Mouse (Mus musculus): ENCODE data around the gene Lrrc8b.

Lrrc8b gene

DNA sequence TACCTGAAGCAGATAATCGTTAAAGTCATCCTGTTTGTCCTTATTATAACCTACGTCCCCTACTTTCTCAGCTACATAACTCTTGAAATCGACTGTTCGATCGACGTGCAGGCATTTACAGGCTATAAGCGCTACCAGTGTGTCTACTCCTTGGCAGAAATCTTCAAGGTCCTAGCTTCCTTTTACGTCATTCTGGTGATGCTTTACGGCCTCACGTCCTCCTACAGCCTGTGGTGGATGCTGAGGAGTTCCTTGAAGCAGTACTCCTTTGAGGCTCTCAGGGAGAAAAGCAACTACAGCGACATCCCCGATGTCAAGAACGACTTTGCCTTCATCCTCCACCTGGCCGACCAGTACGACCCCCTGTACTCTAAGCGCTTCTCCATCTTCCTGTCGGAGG, 65.0 kb downstream of the Lrrc8b start:
- no peak for DNase-seq (ENCODE audit: low spot score in 2 of 2)

DNA sequence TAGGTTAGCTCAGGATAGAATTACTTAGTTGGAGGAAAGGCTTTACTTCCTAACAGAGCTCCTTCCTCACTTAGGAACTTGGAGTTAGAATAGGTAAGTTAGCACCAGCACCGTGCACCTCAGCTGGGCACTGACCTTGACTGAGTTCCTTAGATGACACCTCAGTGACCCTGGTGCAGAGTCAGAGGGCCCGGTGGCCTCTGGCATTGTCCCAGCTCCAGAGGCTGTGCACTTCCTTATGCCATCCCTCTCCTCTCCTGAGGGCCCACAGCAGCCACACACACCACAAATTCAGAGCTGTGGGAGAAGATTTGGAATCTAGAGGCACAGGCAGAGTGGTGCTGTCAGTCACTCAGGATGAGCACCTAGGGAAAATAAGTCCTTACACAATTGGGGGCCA, 68.1 kb downstream of the Lrrc8b start:
- DNase-seq (ENCODE audit: low spot score in 2 of 2) = no peak

GRCm38 (mm10) chr5:105484247-105484646, 68.7 kb downstream of the Lrrc8b start:
- DNase-seq (ENCODE audit: low spot score in 2 of 2) = no peak

- no peak for DNase-seq (ENCODE audit: low spot score in 2 of 2)
Observed at GRCm38 (mm10) chr5:105484891-105485290, 69.3 kb downstream of the Lrrc8b start.

- no peak for DNase-seq (ENCODE audit: low spot score in 2 of 2)
Observed at GRCm38 (mm10) chr5:105490211-105490610, 74.6 kb downstream of the Lrrc8b start.

DNA sequence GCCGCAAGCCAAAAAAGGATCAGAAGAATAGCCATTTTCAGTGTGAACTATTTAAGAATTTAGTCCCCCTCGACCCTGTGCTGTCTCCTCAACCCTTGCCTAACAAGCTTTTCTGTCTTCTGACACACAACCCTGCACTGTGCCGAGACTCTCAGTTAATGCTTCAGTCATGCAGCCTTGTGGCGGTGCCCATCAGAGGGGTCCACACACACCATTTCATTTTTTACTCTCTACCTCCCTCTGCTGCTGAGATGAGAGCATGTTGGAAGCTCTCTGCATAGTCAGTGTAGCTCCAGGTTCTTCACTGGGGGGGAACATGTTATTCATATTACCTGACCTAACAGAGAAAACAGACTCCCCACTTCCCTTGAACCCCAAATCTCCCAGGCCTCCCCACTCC, 75.8 kb downstream of the Lrrc8b start:
- DNase-seq (ENCODE audit: low spot score in 2 of 2) = no peak

DNA sequence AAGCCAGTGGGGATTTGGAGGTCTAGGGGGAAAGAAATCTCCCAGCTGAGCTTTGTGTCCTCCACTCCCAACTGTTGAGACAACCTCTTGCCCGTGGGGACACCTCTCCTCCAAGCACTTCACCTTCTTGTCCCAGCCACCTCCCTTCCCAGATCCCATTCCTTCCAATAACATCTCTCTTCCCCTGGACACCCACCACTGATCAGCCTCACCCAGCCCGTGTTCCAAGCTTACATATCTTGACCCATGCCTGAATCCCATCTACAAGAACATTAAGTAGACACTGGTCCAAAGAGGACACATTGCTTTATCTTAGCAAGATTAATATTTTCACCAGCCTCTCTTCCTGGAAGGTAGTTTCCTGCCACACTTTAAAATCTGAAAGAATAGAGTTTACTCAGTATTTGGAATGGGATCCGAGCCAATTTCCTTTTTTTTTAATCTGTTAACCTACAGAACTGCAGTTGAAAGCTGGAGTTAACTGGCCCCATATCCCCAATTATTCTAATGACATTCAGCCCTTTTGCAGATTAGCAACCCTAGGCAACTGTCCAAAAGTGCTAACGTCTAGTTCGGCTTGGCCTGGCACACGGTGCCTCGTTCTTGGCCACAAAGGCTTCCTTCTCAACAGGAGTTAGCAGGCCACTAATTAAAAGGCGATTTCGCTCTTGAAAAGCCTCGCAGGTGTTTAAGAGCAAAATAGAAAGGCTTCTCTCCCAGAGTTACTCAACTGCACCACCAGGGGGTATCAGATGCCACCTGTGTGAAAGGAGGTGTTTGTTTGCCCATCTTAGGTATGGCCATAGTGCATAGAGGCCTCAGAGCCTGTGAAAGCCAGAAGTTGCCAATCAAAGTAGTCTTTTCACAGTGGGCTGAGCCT, 77.0 kb downstream of the Lrrc8b start:
- no peak for DNase-seq (ENCODE audit: low spot score in 2 of 2)

- DNase-seq (ENCODE audit: low spot score in 2 of 2) = no peak
Observed at GRCm38 (mm10) chr5:105493377-105493776, 77.8 kb downstream of the Lrrc8b start.

GRCm38 (mm10) chr5:105494246-105494917, 78.8 kb downstream of the Lrrc8b start:
- no peak for DNase-seq (ENCODE audit: low spot score in 2 of 2)

DNA sequence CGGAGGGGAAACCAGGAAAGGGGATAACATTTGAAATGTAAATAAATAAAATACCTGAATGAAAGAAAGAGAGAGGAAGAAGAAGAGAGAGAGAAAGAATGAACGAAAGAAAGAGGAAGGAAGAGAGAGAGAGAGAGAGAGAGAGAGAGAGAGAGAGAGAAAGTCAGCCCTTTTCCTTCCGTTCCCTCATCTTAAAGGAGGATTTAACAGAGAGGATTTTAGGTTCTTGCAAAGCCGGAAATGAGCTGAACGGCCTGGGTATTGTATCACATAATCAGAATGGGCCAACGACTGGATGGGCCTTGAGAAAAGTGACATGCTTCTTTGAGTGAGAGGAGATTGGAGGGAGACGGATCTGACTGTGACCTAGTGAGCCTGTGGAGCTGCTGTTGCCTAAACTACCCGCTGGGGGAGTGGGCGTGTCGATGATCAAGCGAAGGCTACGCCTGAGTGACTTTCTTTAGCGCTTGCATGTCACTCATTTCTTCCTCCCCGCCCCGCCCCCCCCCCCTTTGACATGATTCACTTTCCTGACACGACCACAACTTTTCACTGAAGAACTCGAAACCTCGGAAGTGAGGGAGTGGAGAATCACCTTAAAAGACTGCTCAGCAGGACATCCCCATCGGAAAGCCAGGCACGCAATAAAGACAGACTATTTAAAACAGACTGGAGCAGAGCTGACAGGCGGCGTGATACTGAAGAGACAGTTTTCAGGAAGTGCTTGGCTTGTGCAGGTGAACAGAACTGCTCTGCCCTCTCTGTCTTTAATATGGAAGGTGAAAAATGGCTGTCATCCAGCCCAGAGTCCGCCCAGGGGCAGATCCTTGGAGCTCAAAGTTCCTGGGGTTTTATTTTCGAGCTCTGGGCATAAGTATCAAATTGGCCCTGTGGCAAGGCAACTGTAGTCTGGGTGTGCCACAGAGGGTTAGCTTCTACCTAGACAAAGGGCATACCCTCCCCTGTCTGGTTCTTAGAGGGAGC, 79.6 kb downstream of the Lrrc8b start:
- DNase-seq (ENCODE audit: low spot score in 2 of 2) = peak in 1 of 2 experiments; percentile 54

DNA sequence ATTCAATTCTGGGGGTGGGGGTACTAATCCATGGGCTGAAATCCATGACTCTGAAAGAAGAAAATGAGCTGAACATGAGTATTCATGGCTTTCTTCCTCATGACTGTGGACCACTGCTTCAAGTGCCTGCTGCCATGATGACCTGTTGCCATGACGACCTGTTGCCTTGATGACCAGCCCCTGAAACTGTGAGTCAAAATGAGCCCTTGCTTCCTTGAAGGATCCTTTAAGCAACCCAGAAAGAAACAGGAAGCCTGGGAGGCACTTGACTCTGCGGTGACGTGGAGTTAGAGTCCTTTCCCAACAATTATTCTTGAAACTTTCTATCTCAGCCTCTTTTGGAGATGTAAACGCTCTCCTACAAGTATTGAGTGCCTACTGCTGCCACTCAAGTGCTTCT, 80.6 kb downstream of the Lrrc8b start:
- no peak for DNase-seq (ENCODE audit: low spot score in 2 of 2)

DNA sequence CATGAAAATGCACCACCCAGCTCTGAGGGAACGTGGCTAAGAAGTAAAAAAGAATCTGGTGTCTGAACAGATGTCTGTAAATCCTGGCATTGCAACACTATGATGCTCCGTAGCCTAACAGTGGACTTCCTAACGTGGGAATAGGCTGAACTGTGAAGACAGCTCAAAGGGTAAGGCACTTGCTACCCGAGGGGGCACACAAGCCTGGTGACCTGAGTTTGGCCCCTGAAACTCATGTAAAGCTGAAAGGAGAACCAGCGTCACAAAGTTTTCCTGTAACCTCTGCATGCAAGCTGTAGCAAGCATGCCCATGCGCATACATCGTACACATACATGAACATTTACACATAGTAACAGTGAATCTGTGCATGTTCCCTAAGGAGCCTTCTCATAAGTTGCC, 81.0 kb downstream of the Lrrc8b start:
- no peak for DNase-seq (ENCODE audit: low spot score in 2 of 2)

DNA sequence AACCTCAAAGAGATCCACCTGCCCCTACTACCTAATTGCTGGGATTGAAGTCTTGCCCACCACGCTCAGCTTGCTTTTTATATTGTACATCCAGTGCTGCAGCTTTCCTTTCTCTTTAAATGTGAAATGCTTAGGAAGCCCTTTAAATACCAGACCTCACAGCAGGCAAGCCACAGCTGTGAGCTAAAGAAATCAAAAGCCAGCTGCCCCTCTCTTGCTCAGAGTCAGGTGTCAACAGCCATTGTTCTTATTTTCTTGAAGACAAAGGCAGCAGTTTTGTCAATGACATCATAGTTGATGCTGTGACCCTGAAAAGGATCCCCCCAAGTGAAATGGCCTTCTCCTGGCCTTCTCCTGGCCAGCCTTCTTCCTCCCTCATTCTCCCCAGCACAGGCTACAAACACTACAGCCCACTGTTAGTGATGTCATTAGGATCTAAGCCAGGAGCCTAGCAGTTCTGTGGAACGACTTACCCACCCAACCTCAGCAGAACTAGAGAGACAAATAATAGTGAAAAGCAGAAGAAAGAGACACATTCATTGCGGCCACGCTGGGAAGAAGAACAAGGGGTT, 82.9 kb downstream of the Lrrc8b start:
- DNase-seq (ENCODE audit: low spot score in 2 of 2) = no peak

DNA sequence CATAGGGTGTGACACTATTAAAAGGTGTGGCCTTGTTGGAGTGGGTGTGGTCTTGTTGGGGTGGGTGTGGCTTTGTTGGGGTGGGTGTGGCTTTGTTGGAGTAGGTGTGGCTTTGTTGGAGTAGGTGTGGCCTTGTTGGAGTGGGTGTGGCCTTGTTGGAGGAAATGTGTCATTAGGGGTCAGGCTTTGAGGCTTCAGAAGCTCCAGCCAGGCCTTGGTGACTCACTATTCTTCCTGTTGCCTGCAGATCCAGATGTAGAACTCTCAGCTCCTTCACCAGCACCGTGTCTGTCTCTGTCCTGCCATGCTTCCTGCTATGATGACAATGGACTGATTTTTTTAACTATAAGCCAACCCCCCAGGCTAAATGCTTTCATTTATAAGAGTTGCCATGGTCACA, 83.8 kb downstream of the Lrrc8b start:
- no peak for DNase-seq (ENCODE audit: low spot score in 2 of 2)

DNA sequence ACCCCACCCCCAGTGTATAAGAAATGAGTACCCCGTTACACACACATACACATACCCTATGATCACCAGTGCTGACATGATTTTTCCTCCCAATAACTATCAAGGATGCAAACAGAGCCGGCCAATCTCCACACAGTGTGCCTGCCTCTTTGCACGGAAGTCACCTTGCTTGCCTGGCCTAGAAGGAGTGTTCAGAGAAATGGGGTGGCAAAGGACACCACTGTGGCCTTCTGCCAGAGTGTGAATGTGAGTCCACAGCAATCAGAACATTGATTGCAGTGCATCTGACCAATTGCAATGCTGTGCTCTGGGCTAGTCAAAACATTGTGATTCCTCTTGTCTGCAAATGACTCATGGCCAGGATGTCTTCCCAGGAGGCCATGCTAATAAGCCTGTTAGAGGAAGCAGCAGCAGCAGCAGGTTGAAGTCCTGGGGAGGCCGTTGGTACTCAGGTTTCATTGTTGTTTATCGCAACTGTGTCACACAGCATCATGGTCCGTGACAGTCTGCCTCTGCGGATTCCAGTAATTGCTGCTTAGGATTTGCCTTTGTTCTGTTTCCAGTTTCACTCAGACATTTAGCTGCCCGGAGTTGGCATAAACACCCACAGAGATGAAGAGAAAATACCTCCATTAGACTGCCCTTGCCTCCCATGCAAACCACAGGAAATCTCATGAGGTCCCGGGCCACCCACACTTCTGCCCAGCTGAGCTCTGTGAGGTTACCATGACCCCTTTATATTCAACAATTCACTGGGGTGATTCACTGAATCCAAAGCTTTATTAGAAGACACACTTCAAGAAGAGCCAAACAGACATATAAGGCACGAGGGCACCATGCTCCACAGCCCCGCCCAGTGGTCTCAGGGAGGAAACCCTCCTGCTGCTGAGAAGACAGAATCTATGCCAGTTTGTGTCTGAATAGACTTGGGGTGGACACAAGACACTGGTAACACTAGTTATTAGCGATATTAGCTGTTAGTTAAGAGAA, 84.9 kb downstream of the Lrrc8b start:
- DNase-seq (ENCODE audit: low spot score in 2 of 2) = no peak

DNA sequence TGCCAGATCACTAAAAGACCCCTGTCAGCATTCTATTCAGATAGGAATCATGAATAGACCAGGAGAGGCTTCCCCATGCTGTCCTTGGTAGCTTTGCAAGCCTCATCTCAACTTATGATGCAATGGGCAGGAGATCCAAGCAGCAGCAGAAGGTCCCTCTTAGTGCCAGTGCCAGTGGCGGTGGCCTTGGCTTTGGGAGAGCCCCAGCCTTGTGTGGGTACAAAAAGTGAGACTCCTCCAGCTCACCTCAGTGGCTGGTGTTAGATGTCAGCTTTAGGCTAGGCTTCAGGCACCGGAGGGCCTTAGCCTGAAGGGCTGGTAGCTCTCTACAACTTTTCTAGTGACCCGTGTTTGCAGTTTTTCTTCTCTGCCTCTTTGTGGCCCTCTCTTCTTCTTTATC, 85.6 kb downstream of the Lrrc8b start:
- no peak for DNase-seq (ENCODE audit: low spot score in 2 of 2)

DNA sequence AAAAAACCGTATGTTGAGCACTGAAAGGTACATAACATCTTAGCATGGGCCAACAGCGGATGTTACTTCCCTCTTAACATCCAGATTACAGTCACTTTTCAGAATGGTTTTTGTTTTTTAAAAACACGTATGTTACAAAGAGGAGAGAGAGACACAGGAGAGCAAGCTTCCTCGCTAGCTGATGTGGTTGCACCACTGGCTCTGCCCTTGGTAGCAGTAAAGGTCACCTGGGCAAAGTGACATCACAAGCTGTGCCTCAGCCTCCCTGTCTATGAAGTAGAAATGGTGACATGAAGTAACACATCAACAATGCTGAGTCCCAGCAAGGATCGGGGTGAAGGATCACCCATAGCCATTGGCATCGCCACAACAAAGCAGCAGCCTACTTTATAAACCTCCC, 93.2 kb downstream of the Lrrc8b start:
- DNase-seq (ENCODE audit: low spot score in 2 of 2) = no peak

GRCm38 (mm10) chr5:105512297-105512696, 96.7 kb downstream of the Lrrc8b start:
- no peak for DNase-seq (ENCODE audit: low spot score in 2 of 2)

GRCm38 (mm10) chr5:105515532-105515931, 100.0 kb downstream of the Lrrc8b start:
- no peak for DNase-seq (ENCODE audit: low spot score in 2 of 2)

DNA sequence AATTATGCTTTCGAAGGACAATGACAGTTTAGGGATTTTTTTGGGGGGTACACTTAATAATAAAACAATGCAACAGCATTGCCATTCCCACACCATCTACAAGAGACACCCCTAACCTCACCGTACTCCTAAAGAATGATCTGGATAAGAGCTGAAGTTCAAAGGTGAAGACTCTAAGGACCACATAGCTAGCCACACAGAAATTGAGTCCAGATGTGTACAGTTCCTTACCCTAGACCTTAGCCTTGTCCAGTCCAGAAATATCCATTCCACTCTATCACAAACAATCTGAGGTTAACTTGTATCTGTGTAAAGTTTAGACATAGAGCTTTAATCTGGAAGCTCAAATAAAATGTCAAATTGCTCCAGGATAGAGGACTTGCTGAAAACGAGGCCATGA, 100.7 kb downstream of the Lrrc8b start:
- DNase-seq (ENCODE audit: low spot score in 2 of 2) = no peak
